Mouse (Mus musculus): ENCODE results near the gene Aldob. TPM values are rescaled to one million over a fixed set of nuclear protein-coding genes. Genes with fewer than 3 reads are reported as not detected.

Gene Aldob
- polyA plus RNA-seq, 1 experiment from 2014 or later = 0.32 TPM

GRCm38 (mm10) chr4:49558181-49558580 is 8.8 kb upstream of the Aldob start:
- no peak overlapping the region for H3K4me2 ChIP-seq
- H3K9ac ChIP-seq = no peak overlapping the region
- no peak overlapping the region for H3K4me3 ChIP-seq (replicated peaks)
- no peaks in the 10 kb centered on the region for H3K36me3 ChIP-seq (replicated peaks)
- H3K27ac ChIP-seq = no peak overlapping the region
- H3K27me3 ChIP-seq = no peaks in the 10 kb centered on the region
- no peaks in the 10 kb centered on the region for H3K4me1 ChIP-seq
- ATAC-seq (ENCODE audit: low FRiP score) = no peak
- 86% methylated on average over 2 of the region's 2 CpGs for whole genome bisulfite sequencing
- no peaks in the 10 kb centered on the region for H3K9me3 ChIP-seq

GRCm38 (mm10) chr4:49557375-49557774 is 8.0 kb upstream of the Aldob start:
- no peaks in the 10 kb centered on the region for H3K27me3 ChIP-seq
- no peak overlapping the region for H3K4me2 ChIP-seq
- 98% methylated on average over 7 of the region's 7 CpGs for WGBS
- no peak overlapping the region for H3K9ac ChIP-seq
- H3K4me3 ChIP-seq (replicated peaks) = no peak overlapping the region
- H3K36me3 ChIP-seq (replicated peaks) = no peaks in the 10 kb centered on the region
- no peaks in the 10 kb centered on the region for H3K9me3 ChIP-seq
- ATAC-seq (ENCODE audit: low FRiP score) = no peak
- no peaks in the 10 kb centered on the region for H3K4me1 ChIP-seq
- no peak overlapping the region for H3K27ac ChIP-seq

GRCm38 (mm10) chr4:49553380-49553779 is 4.0 kb upstream of the Aldob start:
- Histone ChIP-seq H3K27me3 (no peaks in the 10 kb centered on the region), H3K4me3 (replicated peaks) (no peak overlapping the region), H3K27ac (no peak overlapping the region), H3K9me3 (no peaks in the 10 kb centered on the region), H3K4me2 (no peak overlapping the region), H3K4me1 (no peaks in the 10 kb centered on the region), H3K36me3 (replicated peaks) (no peaks in the 10 kb centered on the region), H3K9ac (no peak overlapping the region)
- no peak for ATAC-seq (ENCODE audit: low FRiP score)
- 91% methylated on average over 5 of the region's 5 CpGs for WGBS

GRCm38 (mm10) chr4:49547544-49548219 is 1.7 kb downstream of the Aldob start:
- no peaks in the 10 kb centered on the region for H3K27me3 ChIP-seq
- no peak for ATAC-seq (ENCODE audit: low FRiP score)
- no peak overlapping the region for H3K27ac ChIP-seq
- no peak overlapping the region for H3K4me2 ChIP-seq
- H3K36me3 ChIP-seq (replicated peaks) = no peaks in the 10 kb centered on the region
- no peak overlapping the region for H3K4me3 ChIP-seq (replicated peaks)
- H3K9ac ChIP-seq = no peak overlapping the region
- no peaks in the 10 kb centered on the region for H3K9me3 ChIP-seq
- WGBS = 93% methylated on average over 7 of the region's 7 CpGs
- no peaks in the 10 kb centered on the region for H3K4me1 ChIP-seq

- H3K4me1 ChIP-seq = no peaks in the 10 kb centered on the region
- no peaks in the 10 kb centered on the region for H3K36me3 ChIP-seq (replicated peaks)
- H3K27me3 ChIP-seq = no peaks in the 10 kb centered on the region
- H3K4me3 ChIP-seq (replicated peaks) = no peak overlapping the region
- H3K4me2 ChIP-seq = no peak overlapping the region
- ATAC-seq (ENCODE audit: low FRiP score) = no peak
- no peak overlapping the region for H3K27ac ChIP-seq
- 77% methylated on average over 6 of the region's 6 CpGs for WGBS
- no peaks in the 10 kb centered on the region for H3K9me3 ChIP-seq
- H3K9ac ChIP-seq = no peak overlapping the region
Observed at GRCm38 (mm10) chr4:49546873-49547543, 2.3 kb downstream of the Aldob start.

GRCm38 (mm10) chr4:49546026-49546425 is 3.3 kb downstream of the Aldob start:
- no peaks in the 10 kb centered on the region for H3K4me1 ChIP-seq
- H3K9ac ChIP-seq = no peak overlapping the region
- no peaks in the 10 kb centered on the region for H3K36me3 ChIP-seq (replicated peaks)
- H3K4me2 ChIP-seq = no peak overlapping the region
- H3K27me3 ChIP-seq = no peaks in the 10 kb centered on the region
- H3K4me3 ChIP-seq (replicated peaks) = no peak overlapping the region
- no peaks in the 10 kb centered on the region for H3K9me3 ChIP-seq
- 84% methylated on average over 2 of the region's 2 CpGs for WGBS
- H3K27ac ChIP-seq = no peak overlapping the region
- no peak for ATAC-seq (ENCODE audit: low FRiP score)

GRCm38 (mm10) chr4:49540966-49541365 is 8.4 kb downstream of the Aldob start:
- 75% methylated on average over 3 of the region's 3 CpGs for WGBS
- Histone ChIP-seq H3K27ac (no peak overlapping the region), H3K4me1 (no peaks in the 10 kb centered on the region), H3K9me3 (no peaks in the 10 kb centered on the region), H3K27me3 (no peaks in the 10 kb centered on the region), H3K4me3 (replicated peaks) (no peak overlapping the region), H3K36me3 (replicated peaks) (no peaks in the 10 kb centered on the region), H3K4me2 (no peak overlapping the region), H3K9ac (no peak overlapping the region)
- ATAC-seq (ENCODE audit: low FRiP score) = no peak

- Histone ChIP-seq H3K27me3 (no peaks in the 10 kb centered on the region), H3K4me3 (replicated peaks) (no peak overlapping the region), H3K27ac (no peak overlapping the region), H3K9me3 (no peaks in the 10 kb centered on the region), H3K4me2 (no peak overlapping the region), H3K9ac (no peak overlapping the region), H3K36me3 (replicated peaks) (no peaks in the 10 kb centered on the region), H3K4me1 (no peaks in the 10 kb centered on the region)
- ATAC-seq (ENCODE audit: low FRiP score) = no peak
- 75% methylated on average over 6 of the region's 6 CpGs for WGBS
Observed at GRCm38 (mm10) chr4:49539665-49540064, 9.7 kb downstream of the Aldob start.

GRCm38 (mm10) chr4:49536671-49537070 is 12.7 kb downstream of the Aldob start:
- Histone ChIP-seq H3K4me2 (no peak overlapping the region), H3K36me3 (replicated peaks) (peaks cover 5% of the 10 kb centered on the region; the same call in 1 of the 2 replicates), H3K4me1 (no peaks in the 10 kb centered on the region), H3K9me3 (no peaks in the 10 kb centered on the region), H3K27ac (no peak overlapping the region), H3K4me3 (replicated peaks) (no peak overlapping the region), H3K9ac (no peak overlapping the region), H3K27me3 (no peaks in the 10 kb centered on the region)
- 86% methylated on average over 4 of the region's 4 CpGs for WGBS
- ATAC-seq (ENCODE audit: low FRiP score) = no peak

GRCm38 (mm10) chr4:49535675-49536294 is 13.6 kb downstream of the Aldob start:
- no peak for ATAC-seq (ENCODE audit: low FRiP score)
- Histone ChIP-seq H3K4me1 (no peaks in the 10 kb centered on the region), H3K4me2 (no peak overlapping the region), H3K36me3 (replicated peaks) (peaks cover 9% of the 10 kb centered on the region), H3K9ac (no peak overlapping the region), H3K9me3 (no peaks in the 10 kb centered on the region), H3K4me3 (replicated peaks) (no peak overlapping the region), H3K27me3 (no peaks in the 10 kb centered on the region), H3K27ac (no peak overlapping the region)
- 92% methylated on average over 4 of the region's 4 CpGs for WGBS

- no peak overlapping the region for H3K4me3 ChIP-seq (replicated peaks)
- no peak overlapping the region for H3K27ac ChIP-seq
- no peak overlapping the region for H3K9ac ChIP-seq
- ATAC-seq (ENCODE audit: low FRiP score) = no peak
- H3K9me3 ChIP-seq = 0 out of 2 replicates have a peak, but pooled peaks cover 5% of the 10 kb centered on the region
- no peaks in the 10 kb centered on the region for H3K4me1 ChIP-seq
- no peak overlapping the region for H3K4me2 ChIP-seq
- peaks cover 16% of the 10 kb centered on the region for H3K36me3 ChIP-seq (replicated peaks)
- WGBS = 85% methylated on average over 3 of the region's 3 CpGs
- no peaks in the 10 kb centered on the region for H3K27me3 ChIP-seq
Observed at GRCm38 (mm10) chr4:49535036-49535435, 14.3 kb downstream of the Aldob start.

GRCm38 (mm10) chr4:49522576-49522975 is 26.8 kb downstream of the Aldob start:
- no peak overlapping the region for H3K9ac ChIP-seq
- H3K9me3 ChIP-seq = no peaks in the 10 kb centered on the region
- no peak for ATAC-seq (ENCODE audit: low FRiP score)
- no peak overlapping the region for H3K4me2 ChIP-seq
- no peaks in the 10 kb centered on the region for H3K27me3 ChIP-seq
- peaks cover 21% of the 10 kb centered on the region for H3K4me1 ChIP-seq
- WGBS = 88% methylated on average over 9 of the region's 9 CpGs
- peaks cover 14% of the 10 kb centered on the region; the same call in 1 of the 2 replicates for H3K36me3 ChIP-seq (replicated peaks)
- no peak overlapping the region for H3K27ac ChIP-seq
- H3K4me3 ChIP-seq (replicated peaks) = 0 out of 2 replicates have a peak overlapping the region, but pooled peaks have one; percentile 70

All from forebrain, embryonic 12.5 days (tissue).